Mouse (Mus musculus) forebrain, postnatal 0 days (tissue): Measurements from ENCODE around the gene Gm20662. TPM values are rescaled to one million over a fixed set of nuclear protein-coding genes. Genes with fewer than 3 reads are reported as not detected.

ENCODE experiments used
- ATAC-seq: fragments of 200-750 bp; cut with Nextera tagmentation; 2 replicates; pipeline ENCODE4 v1.8.0; 2017; ENCODE audit warnings: mild to moderate bottlenecking, moderate library complexity
- DNase-seq: peaks from one replicate; pipeline ENCODE4 v3.0.0-alpha.2; 2015
- H3K27ac ChIP-seq: fragments of 300-500 bp; sonication (generic); 2 replicates; pipeline ENCODE4 v1.5.1; 2014; ENCODE audit warnings: low read depth, mild to moderate bottlenecking, antibody characterized with exemption, low read length, moderate library complexity, mixed read lengths
- H3K27me3 ChIP-seq: fragments of 300-500 bp; sonication (generic); 2 replicates; pipeline ENCODE4 v1.6.1; 2014; ENCODE audit warnings: mild to moderate bottlenecking, low read length, mixed read lengths; ENCODE audit not compliant: insufficient read depth
- H3K36me3 ChIP-seq: fragments of 300-500 bp; sonication (generic); 2 replicates; pipeline ENCODE4 v1.6.1; 2014; ENCODE audit warnings: mild to moderate bottlenecking, moderate library complexity; ENCODE audit not compliant: insufficient read depth
- H3K4me1 ChIP-seq: fragments of 300-500 bp; sonication (generic); 2 replicates; pipeline ENCODE4 v1.6.1; 2014; ENCODE audit warnings: antibody characterized with exemption; ENCODE audit not compliant: insufficient read depth
- H3K4me2 ChIP-seq: fragments of 300-500 bp; sonication (generic); 2 replicates; pipeline ENCODE4 v1.6.1; 2014; ENCODE audit warnings: low read depth, mild to moderate bottlenecking, moderate library complexity
- H3K4me3 ChIP-seq: fragments of 300-500 bp; sonication (generic); 2 replicates; pipeline ENCODE4 v1.5.1; 2014; ENCODE audit warnings: low read depth, low read length, mixed read lengths
- H3K9ac ChIP-seq: fragments of 300-500 bp; sonication (generic); 2 replicates; pipeline ENCODE4 v1.6.1; 2014; ENCODE audit warnings: mild to moderate bottlenecking
- H3K9me3 ChIP-seq: fragments of 300-500 bp; sonication (generic); 2 replicates; pipeline ENCODE4 v1.6.1; 2016; ENCODE audit warnings: low read length
- CTCF ChIP-seq: sonication (generic); IDR thresholded peaks from 2 replicates; pipeline ENCODE4 v1.5.1; 2016; ENCODE audit warnings: antibody characterized with exemption, control low read depth, low read depth
- WGBS: fragments of 180-500 bp; shearing (Covaris S2); extraction: QIAGEN DNeasy Blood & Tissue Kit; methylation state at CpG from one replicate; pipeline ENCODE4 v1.1.7; 2014; 5-methylcytosine and 5-hydroxymethylcytosine counted together
- polyA plus RNA-seq: library from polyadenylated mRNA; unstranded; fragments of >200 nt; fragmentation: Nextera tagmentation; extraction: Ambion mirVana; gene quantifications from 2 replicates; pipeline ENCODE4 v1.2.1, GENCODE M21; 2015
- total RNA-seq: library from RNA; depleted of rRNA; stranded (reverse); fragments of >200 nt; gene quantifications from 2 replicates; pipeline ENCODE4 v1.2.3, GENCODE M21; 2014

The Gm20662 gene
- total and polyA plus RNA-seq, 2 experiments from 2014 or later = 7.9 TPM; not detected in 1

DNA sequence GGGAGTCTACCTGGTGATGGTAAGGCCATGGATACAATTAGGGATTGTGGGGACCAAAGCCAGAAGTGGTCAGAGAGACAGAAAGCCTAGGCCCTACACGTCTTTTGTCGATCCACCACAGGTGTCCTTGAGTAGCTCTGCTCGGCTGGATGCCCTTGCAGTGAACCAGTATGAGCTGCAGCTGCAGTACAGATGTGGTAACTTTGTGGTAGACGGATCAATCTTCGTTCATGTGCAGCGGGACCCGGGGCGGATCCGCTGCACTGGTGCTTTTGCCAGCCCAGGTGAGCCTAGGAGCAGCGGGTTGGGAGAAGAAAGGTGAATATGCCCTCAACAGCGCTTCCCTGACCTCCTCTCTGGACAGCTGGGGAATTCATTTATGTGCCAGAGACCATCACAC, 3.1 kb upstream of the Gm20662 start:
- Histone ChIP-seq H3K36me3 (no peaks in the 10 kb centered on the region), H3K9ac (no peak overlapping the region), H3K9me3 (no peaks in the 10 kb centered on the region), H3K4me3 (no peak overlapping the region), H3K27me3 (no peaks in the 10 kb centered on the region), H3K27ac (no peak overlapping the region), H3K4me1 (no peaks in the 10 kb centered on the region), H3K4me2 (no peak overlapping the region)
- no peak for ATAC-seq
- WGBS = 77% methylated on average over 11 of the region's 11 CpGs
- TF ChIP-seq CTCF = no peak
- no peak for DNase-seq

DNA sequence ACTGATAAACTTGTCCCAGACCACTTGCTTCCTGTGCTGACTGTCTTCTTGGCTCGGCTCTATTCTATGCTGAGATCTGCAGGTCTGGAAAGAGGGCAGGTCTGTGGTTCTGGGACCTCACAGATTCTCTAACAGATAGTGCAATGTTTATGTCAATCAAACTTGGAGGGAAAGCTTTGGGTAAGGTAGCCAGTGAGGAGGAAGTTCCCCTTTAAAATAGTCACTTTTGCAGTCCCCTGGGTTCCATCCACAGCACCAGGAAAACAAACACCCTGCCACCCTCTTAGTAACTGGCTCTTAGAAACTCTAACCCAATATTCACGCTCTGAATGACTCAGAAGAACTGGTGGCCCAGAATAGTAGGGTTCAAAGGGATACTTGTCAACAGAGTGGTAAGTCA, 1.7 kb upstream of the Gm20662 start:
- no peak for ATAC-seq
- H3K9ac ChIP-seq = no peak overlapping the region
- no peaks in the 10 kb centered on the region for H3K9me3 ChIP-seq
- H3K4me2 ChIP-seq = no peak overlapping the region
- no peaks in the 10 kb centered on the region for H3K4me1 ChIP-seq
- no peaks in the 10 kb centered on the region for H3K27me3 ChIP-seq
- no peak overlapping the region for H3K4me3 ChIP-seq
- DNase-seq = no peak
- no peak for TF ChIP-seq CTCF
- no peaks in the 10 kb centered on the region for H3K36me3 ChIP-seq
- H3K27ac ChIP-seq = no peak overlapping the region
- 78% methylated on average over 2 of the region's 2 CpGs for WGBS

DNA sequence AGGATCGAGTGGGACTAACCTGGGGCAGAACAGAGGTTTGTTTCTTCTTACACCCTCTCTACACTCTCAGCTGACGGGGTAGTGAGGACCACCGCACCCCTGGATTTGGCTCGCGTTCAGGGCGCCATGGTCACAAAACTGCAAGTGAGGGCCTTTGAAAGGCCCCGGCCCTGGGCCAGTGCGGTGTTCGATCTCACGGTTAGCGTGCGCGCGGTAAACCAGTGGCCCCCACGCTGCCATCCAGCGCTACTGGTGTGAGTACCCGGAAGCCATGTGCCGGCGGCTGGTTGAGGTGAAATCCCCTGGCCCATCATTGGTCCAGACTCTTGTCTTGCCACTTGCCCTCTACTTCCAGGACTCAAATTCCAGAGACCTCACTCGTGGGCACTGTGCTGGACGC, 636 bp upstream of the Gm20662 start:
- ATAC-seq = no peak
- Histone ChIP-seq H3K27ac (no peak overlapping the region), H3K4me2 (no peak overlapping the region), H3K36me3 (no peaks in the 10 kb centered on the region), H3K4me3 (no peak overlapping the region), H3K4me1 (no peaks in the 10 kb centered on the region), H3K9me3 (no peaks in the 10 kb centered on the region), H3K27me3 (no peaks in the 10 kb centered on the region), H3K9ac (no peak overlapping the region)
- 93% methylated on average over 21 of the region's 21 CpGs for WGBS
- DNase-seq = no peak
- no peak for TF ChIP-seq CTCF

DNA sequence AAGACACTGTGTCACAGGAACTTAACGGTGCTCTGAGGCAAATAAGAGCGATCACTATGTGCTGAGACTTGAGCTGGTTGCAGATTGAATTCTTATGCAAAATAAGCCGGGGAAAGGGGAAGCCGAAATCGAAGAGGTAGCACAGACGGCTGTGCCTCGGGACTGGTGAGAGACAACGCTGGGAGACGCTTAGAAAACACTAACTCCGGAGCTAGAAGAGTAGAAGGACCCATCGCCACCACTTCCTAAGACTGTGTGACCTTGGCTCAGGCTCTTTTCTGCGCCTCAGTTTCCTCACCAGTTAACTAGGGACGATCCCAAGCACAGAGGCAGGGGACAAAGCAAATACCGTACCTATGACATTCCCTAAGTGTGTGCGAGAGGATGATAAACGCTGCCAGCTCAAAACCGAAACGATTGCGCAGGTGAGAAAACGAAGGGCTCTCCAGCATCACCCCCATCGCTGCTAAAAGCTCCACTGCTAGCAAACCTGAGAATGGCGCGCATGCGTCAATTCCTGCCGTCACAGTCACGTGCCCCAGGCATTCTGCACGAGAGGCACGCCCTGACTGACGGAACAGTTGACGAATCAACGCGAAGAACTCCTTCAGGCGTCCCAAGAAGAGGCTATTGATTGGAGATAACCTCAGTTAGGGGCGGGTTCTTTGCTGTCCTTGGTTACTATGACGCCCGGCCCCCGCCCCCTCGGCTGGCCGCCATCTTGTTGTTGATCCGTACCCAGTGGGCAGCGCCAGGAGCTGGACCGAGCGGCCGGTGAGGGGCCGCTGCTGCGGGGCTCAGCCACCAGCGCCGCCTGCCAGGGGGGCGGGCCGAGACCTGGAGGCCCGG, 6.0 kb downstream of the Gm20662 start, which contains the start of gene Ip6k1:
Gene Ip6k1, plus strand, starts transcription at position 580 of the 849 bp plus-strand sequence.
- ATAC-seq = peak; percentile 100
- Histone ChIP-seq H3K9me3 (no peaks in the 10 kb centered on the region), H3K27ac (peak within 1 kb of the TSS; percentile 99), H3K27me3 (no peaks in the 10 kb centered on the region), H3K4me1 (peaks cover 18% of the 10 kb centered on the region), H3K36me3 (no peaks in the 10 kb centered on the region), H3K9ac (peak within 1 kb of the TSS; percentile 100), H3K4me2 (peak within 1 kb of the TSS; percentile 85), H3K4me3 (peak within 1 kb of the TSS; percentile 100)
- WGBS = under 1% methylated on average over 51 of the region's 51 CpGs
- DNase-seq = peak; percentile 100
- TF ChIP-seq CTCF = no peak

DNA sequence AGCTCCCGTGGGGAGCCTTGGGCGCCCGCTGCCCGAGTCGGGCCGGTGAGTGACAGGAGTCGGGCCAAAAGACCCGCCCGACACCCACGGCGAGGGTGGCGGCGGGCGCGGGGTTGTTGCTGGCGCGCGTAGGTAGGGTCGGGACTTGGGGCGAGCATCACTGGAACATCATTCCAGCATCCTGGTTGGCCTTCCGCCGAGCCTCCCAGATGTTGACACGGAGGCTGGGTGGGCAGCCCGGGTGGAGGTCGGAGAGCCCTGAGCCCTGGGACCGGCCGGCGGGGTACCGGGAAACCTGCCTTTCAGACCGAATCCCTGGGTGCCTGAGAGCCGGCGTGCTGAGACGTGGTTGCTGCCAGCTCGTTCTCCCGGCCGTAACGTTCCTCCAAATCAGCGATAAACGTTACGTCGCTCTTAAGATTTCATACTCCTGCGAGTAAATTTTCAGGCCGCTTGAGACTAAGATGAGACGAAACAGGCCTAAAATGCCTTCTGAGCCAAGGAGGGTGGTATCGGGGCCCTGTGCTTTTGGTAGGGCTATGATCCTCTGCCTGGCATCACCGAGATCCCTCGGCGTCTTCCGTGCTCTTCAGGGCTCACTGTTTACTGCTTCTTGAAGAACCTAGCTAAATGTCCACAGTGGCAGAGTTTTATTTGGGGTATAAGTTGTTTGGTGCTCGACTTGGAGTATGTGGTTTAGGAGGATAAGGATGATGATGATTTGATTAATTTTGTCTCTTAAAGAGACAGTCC, 6.8 kb downstream of the Gm20662 start:
- peak overlapping the region; percentile 100 for H3K4me3 ChIP-seq
- DNase-seq (peak; percentile 64), ATAC-seq (peak; percentile 32)
- no peaks in the 10 kb centered on the region for H3K36me3 ChIP-seq
- H3K27ac ChIP-seq = peak overlapping the region; percentile 99
- under 1% methylated on average over 50 of the region's 50 CpGs for WGBS
- H3K4me1 ChIP-seq = peaks cover 18% of the 10 kb centered on the region
- H3K9me3 ChIP-seq = no peaks in the 10 kb centered on the region
- peak overlapping the region; percentile 100 for H3K9ac ChIP-seq
- TF ChIP-seq CTCF = no peak
- peak overlapping the region; percentile 76 for H3K4me2 ChIP-seq
- H3K27me3 ChIP-seq = no peaks in the 10 kb centered on the region

DNA sequence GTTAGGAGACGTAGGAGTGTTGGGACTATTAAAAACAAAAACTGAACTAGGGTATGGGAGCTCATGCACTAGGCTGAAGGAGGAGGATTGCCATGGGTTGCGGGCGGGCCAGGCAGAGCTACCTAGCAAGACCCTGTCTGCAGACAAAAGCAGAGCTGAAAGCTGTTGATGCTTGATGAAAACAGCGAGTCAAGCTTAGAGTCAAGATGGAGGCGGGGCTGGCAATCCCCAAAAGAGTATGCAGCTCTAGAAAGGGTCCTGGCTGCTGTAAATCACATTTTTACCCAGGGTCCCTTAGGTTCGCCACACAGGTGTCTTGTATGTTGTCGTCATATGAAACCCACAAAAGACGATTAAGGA, 7.4 kb downstream of the Gm20662 start:
- peak overlapping the region; percentile 100 for H3K4me3 ChIP-seq
- peaks cover 18% of the 10 kb centered on the region for H3K4me1 ChIP-seq
- peak overlapping the region; percentile 76 for H3K4me2 ChIP-seq
- peak overlapping the region; percentile 100 for H3K9ac ChIP-seq
- ATAC-seq (no peak), DNase-seq (no peak)
- no peak for TF ChIP-seq CTCF
- no peaks in the 10 kb centered on the region for H3K9me3 ChIP-seq
- WGBS = 8% methylated on average over 8 of the region's 8 CpGs
- no peaks in the 10 kb centered on the region for H3K27me3 ChIP-seq
- no peaks in the 10 kb centered on the region for H3K36me3 ChIP-seq
- peak overlapping the region; percentile 99 for H3K27ac ChIP-seq

DNA sequence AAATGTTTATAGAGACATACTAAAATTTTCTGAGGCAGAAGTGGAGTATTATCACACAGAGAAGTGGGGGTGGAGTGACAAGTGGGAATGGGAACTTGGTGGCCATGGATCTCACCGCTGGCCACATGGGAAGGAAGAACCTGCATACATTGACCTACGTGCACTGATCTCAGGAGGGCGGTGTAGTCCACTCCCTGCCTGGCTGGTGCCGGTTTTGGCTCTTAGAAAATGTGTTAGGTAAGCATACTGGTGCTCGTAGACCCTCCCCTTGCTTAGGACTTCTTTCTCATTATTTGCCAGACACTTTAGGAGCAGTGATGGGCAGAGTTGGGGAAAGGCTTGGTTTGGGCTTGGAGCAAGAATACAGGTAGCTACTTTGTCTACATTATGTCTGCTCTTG, 11.9 kb downstream of the Gm20662 start:
- Histone ChIP-seq H3K4me1 (peaks cover 15% of the 10 kb centered on the region), H3K9me3 (no peaks in the 10 kb centered on the region), H3K4me3 (no peak overlapping the region), H3K27me3 (no peaks in the 10 kb centered on the region), H3K4me2 (no peak overlapping the region), H3K36me3 (no peaks in the 10 kb centered on the region), H3K9ac (no peak overlapping the region), H3K27ac (no peak overlapping the region)
- DNase-seq = no peak
- no peak for TF ChIP-seq CTCF
- 89% methylated on average over 5 of the region's 5 CpGs for WGBS
- no peak for ATAC-seq
